Mouse (Mus musculus) kidney, postnatal 36 days (tissue): ENCODE measurements around the gene Adam23.
A peak's percentile ranks its signal among the peaks of the same experiment; 100 is the strongest.

Experiments used
- DNase-seq, 2 experiments: peaks; one replicate each; pipeline ENCODE4 v3.0.0; 2021 to 2022; ENCODE audit warnings: mixed read lengths in 2 of 2

Gene Adam23

GRCm38 (mm10) chr1:63445656-63446046 is at the start of gene Adam23:
Gene Adam23 (plus strand): TSS chr1:63445891.
- DNase-seq = no peak

GRCm38 (mm10) chr1:63401130-63401529 is 44.6 kb upstream of the Adam23 start:
- no peak for DNase-seq

- peak in 1 of 2 experiments; percentile 34 for DNase-seq
Observed at GRCm38 (mm10) chr1:63403601-63404000, 42.1 kb upstream of the Adam23 start.

GRCm38 (mm10) chr1:63408344-63408743 is 37.3 kb upstream of the Adam23 start:
- DNase-seq = no peak

- DNase-seq = no peak
Observed at GRCm38 (mm10) chr1:63418491-63418890, 27.2 kb upstream of the Adam23 start.

- DNase-seq = no peak
Observed at GRCm38 (mm10) chr1:63430668-63431067, 15.0 kb upstream of the Adam23 start.

- no peak for DNase-seq
Observed at GRCm38 (mm10) chr1:63431166-63431565, 14.5 kb upstream of the Adam23 start.

- DNase-seq = peak in 1 of 2 experiments; percentile 3
Observed at GRCm38 (mm10) chr1:63431842-63432241, 13.8 kb upstream of the Adam23 start.

- DNase-seq = no peak
Observed at GRCm38 (mm10) chr1:63434052-63434451, 11.6 kb upstream of the Adam23 start.

GRCm38 (mm10) chr1:63437529-63437928 is 8.2 kb upstream of the Adam23 start:
- DNase-seq = no peak

- DNase-seq = no peak
Observed at GRCm38 (mm10) chr1:63442186-63442585, 3.5 kb upstream of the Adam23 start.

GRCm38 (mm10) chr1:63442616-63443015 is 3.1 kb upstream of the Adam23 start:
- DNase-seq = no peak

GRCm38 (mm10) chr1:63445149-63445609 is 512 bp upstream of the Adam23 start:
- DNase-seq = no peak

- peak in 1 of 2 experiments; percentile 33 for DNase-seq
Observed at GRCm38 (mm10) chr1:63446047-63446704, 485 bp downstream of the Adam23 start.

GRCm38 (mm10) chr1:63446721-63447120 is 1.0 kb downstream of the Adam23 start:
- DNase-seq = no peak

- no peak for DNase-seq
Observed at GRCm38 (mm10) chr1:63450091-63450490, 4.4 kb downstream of the Adam23 start.

GRCm38 (mm10) chr1:63453332-63453887 is 7.7 kb downstream of the Adam23 start:
- no peak for DNase-seq

- DNase-seq = no peak
Observed at GRCm38 (mm10) chr1:63457801-63458519, 12.3 kb downstream of the Adam23 start.

GRCm38 (mm10) chr1:63459151-63459550 is 13.5 kb downstream of the Adam23 start:
- DNase-seq = no peak

GRCm38 (mm10) chr1:63459926-63460325 is 14.2 kb downstream of the Adam23 start:
- no peak for DNase-seq

- DNase-seq = no peak
Observed at GRCm38 (mm10) chr1:63464441-63464840, 18.8 kb downstream of the Adam23 start.

GRCm38 (mm10) chr1:63473272-63473671 is 27.6 kb downstream of the Adam23 start:
- DNase-seq = no peak

- no peak for DNase-seq
Observed at GRCm38 (mm10) chr1:63473696-63474095, 28.0 kb downstream of the Adam23 start.

GRCm38 (mm10) chr1:63478946-63479345 is 33.3 kb downstream of the Adam23 start:
- no peak for DNase-seq
